Comparison of ENCODE assay signal across 15 mouse cellular contexts in genomic region chr8:55724303-55725279, GRCm38 (mm10).
"Had no signal": no experiment of that assay in that cellular context is flagged by ENCODE, and none has a peak within 500 bp of the region (broad histone marks: within the 10 kb centered on the region; RNA-seq: fewer than 3 reads in every experiment).

No protein-coding gene starts in this region.

- H3K4me1 ChIP-seq: kidney, embryonic 15.5 days; limb, embryonic 15.5 days; liver, embryonic 12.5 days; midbrain, embryonic 12.5 days had no signal

- ATAC-seq: liver, embryonic 12.5 days had no signal

- H3K4me2 ChIP-seq: kidney, embryonic 15.5 days; limb, embryonic 15.5 days; liver, embryonic 12.5 days; lung, embryonic 14.5 days; midbrain, embryonic 12.5 days had no signal

- H3K9ac ChIP-seq: kidney, embryonic 15.5 days; limb, embryonic 15.5 days; liver, embryonic 12.5 days; lung, embryonic 14.5 days; midbrain, embryonic 12.5 days had no signal

- DNase-seq: kidney, postnatal 25 days; layer of hippocampus, adult 9-11 months; layer of hippocampus, postnatal 36 days; lung, embryonic 14.5 days; lung, postnatal 10 days; lung, postnatal 4 days; retina, postnatal 1 day; right cerebral cortex, postnatal 4 days; spleen, adult 18-20 months; thymus, adult 18-20 months; thymus, postnatal 14 days had no signal

- H3K4me3 ChIP-seq: kidney, embryonic 15.5 days; limb, embryonic 15.5 days; liver, embryonic 12.5 days; midbrain, embryonic 12.5 days had no signal

- H3K27ac ChIP-seq: kidney, embryonic 15.5 days; limb, embryonic 15.5 days; liver, embryonic 12.5 days; midbrain, embryonic 12.5 days had no signal

- H3K36me3 ChIP-seq: kidney, embryonic 15.5 days; limb, embryonic 15.5 days; liver, embryonic 12.5 days; midbrain, embryonic 12.5 days had no signal

- H3K27me3 ChIP-seq: kidney, embryonic 15.5 days; limb, embryonic 15.5 days; liver, embryonic 12.5 days; midbrain, embryonic 12.5 days had no signal

- H3K9me3 ChIP-seq: kidney, embryonic 15.5 days; limb, embryonic 15.5 days; liver, embryonic 12.5 days; midbrain, embryonic 12.5 days had no signal
